Mouse (Mus musculus) G1E (cell line): Measurements from ENCODE around the gene Lrmda.

Experiments
- CTCF ChIP-seq: IDR thresholded peaks from 2 replicates; pipeline ENCODE4 v1.5.1; 2012; ENCODE audit warnings: low read depth, low read length, inconsistent platforms, mixed read lengths
- GATA1 ChIP-seq: IDR thresholded peaks from 2 replicates; pipeline ENCODE4 v1.6.1; 2012; ENCODE audit warnings: borderline replicate concordance, low read length, inconsistent platforms, mixed read lengths
- GATA2 ChIP-seq: IDR thresholded peaks from 2 replicates; pipeline ENCODE4 v1.6.1; 2012; ENCODE audit warnings: low read depth, low read length, inconsistent platforms, borderline replicate concordance
- POLR2AphosphoS5 ChIP-seq: IDR thresholded peaks from 2 replicates; pipeline ENCODE4 v1.6.1; 2012; ENCODE audit warnings: low read depth, low read length, inconsistent platforms; ENCODE audit not compliant: insufficient replicate concordance
- TAL1 ChIP-seq: conservative IDR thresholded peaks from 2 replicates; pipeline ENCODE4 v1.6.1; 2012; ENCODE audit warnings: low read depth, low read length, inconsistent platforms, mixed read lengths

DNA sequence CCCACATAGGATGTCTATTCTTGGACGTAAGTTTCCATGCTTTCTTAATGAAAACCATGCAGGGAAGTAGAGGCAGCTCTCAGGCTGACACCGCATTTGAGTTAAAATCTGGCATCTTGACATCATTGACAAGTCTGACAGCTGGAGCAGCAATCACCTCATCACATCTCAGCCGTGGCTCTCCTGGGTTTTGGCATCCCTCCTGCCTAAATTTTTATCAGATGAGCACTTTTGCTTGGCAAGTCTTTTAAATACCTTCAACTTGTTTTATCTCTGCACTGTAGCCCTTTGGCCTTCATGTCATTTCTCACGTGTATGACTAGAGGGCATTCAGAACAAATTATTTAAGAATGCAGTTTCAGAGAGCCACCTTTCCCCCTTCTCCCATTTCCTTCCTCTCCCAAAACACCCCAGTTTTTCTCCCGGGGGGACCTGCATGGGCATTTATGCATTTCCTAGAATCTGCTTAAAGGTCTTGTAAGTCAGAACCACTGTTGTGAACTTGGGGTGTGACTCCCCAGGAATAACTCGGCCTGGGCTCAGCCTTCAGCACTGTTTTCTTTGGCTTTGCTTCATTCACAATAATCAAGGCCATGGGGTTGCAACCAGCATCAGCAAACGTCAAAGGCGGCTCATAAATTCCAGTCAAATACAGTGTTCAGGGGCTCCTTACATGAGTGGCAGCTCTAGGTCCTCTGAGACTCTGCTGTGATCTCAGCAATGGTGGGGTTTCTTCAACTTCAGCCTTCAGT lies 975.8 kb downstream of the Lrmda start:
- no peak for TF ChIP-seq CTCF
- no peak for TF ChIP-seq GATA1
- TF ChIP-seq TAL1, result no peak
- TF ChIP-seq POLR2AphosphoS5, result no peak
- TF ChIP-seq GATA2, result no peak
